Mouse (Mus musculus) adrenal gland, adult 10 weeks (tissue): ENCODE measurements around the gene Gp1bb. TPM values are rescaled to one million over a fixed set of nuclear protein-coding genes. Genes with fewer than 3 reads are reported as not detected.

Experiments
- polyA plus RNA-seq: library from polyadenylated mRNA; stranded (reverse); fragments of 350-450 nt; fragmentation: Illumina TruSeq; extraction: RNeasy Lipid Tissue Mini Kit (QIAGEN cat#74804); gene quantifications from one replicate; pipeline ENCODE4 v1.2.3, GENCODE M21; 2014; ENCODE audit warnings: low read depth, low replicate concordance

The Gp1bb gene
- polyA plus RNA-seq: not detected

DNA sequence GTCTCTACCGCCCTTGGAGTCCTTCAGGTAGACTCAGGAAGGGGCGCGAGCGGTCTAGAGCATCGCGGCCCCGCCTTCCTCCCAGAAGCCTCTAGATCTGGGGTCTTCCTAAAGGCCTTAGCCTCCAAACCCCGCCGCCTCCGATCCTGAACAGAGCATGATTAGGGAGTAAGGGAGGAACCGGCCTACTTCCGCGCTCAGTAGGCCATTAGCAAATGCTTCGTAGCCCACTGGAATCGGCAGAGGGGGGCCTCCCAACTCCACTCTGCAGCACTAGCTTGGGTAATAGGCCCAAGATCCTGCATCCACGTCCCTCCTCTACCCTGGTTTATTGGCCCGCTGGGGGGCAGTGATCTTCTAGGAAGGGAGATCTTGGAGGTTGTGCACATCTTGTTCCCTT lies at the start of gene Gp1bb:
TSS of gene Gp1bb (minus strand) at position 385 of the 400 bp plus-strand sequence.

DNA sequence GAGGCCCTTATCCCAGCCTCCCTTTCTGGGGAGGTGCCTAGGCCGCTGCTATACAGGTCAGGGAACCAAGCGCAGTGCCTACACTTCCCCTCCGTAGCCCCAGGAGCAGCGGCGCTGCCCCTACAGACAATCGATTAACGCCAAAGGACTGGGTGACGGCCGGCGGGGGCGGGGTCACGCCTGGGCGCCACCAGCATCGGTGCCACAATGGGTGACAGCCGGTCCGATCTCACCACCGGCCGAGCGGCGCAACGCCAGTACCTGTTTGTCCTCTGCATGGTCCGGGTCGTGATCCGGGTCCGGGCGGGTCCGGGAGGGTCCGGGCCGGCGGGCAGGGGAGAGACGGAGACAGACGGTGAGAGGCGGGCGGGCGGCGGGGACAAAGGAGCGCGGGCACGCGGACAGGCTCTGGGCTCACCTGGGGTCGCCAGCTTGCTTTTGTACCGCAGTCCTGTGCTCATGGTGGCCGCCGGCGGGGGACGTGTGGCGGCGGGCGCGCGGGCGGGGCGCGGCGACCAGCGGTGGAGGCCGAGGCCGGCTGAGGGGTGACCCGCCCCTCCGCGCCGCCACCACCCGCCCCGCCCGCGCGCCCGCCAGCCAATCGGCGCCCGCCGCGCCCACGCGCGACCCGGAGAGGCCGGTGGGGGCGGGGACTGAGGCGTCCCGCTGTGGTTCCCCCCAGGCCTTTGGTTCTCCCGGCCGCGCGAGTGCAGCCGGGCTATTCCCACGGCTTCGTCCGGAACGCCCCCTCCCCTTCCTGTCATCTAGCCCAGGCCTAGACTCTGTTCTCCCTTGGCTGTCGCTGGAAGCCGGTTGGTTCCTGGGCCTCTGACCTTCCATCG lies 7.4 kb upstream of the Gp1bb start, which contains the start of gene Sept5:
TSS of gene Sept5 (minus strand) at position 565 of the 842 bp plus-strand sequence.

GRCm38 (mm10) chr16:18626376-18626878 lies 4.2 kb upstream of the Gp1bb start, which contains the start of gene Gm49601:
Gene Gm49601, minus strand, starts transcription at chr16:18626427.

DNA sequence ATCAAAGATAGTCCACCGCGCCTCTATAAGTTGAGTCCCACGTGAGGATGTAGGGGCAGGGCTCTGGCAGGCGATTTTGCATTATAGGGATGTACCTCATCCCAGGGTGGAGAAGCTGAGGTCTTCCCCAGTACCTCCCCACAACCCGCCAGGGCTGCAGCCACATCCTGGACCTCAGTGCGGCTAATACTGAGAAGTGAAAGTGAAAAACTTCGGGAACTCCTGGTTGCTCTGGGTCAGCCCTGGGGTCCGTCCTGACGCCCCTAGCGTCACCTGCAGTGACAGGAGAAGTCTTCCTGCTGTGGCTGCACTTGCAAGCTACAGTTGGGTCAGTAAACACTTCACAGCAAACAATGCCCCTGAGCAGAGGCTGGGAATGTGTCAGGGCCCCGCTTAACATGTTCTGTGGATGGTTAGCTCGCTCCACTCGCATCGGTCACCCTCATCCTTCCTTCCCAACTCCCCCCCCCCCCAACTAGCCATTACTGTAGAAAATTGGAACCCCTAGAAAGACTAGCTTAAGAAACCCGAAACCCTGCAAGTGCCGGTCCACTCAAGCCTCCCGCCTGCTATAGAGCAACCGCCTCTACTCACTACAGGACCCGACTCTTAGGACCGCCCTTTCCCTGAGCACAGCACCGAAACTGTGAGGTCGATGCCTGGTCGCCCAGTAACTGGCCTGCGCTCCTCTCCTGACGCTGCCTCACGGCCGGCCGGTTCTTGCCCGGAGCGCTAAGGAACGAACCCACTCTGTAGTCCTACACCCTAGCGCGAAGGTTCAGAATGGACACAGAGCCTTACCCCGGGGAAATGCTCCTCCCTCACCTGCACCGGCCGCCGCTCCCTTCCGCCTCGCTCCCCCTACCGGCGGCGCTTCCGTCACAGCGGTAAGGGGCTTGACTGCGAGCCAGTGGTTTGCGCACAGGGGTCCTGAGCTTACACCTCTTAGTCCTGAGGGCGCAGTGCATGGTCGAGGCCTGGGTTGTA lies 32.1 kb downstream of the Gp1bb start, which contains the start of gene Tbx1:
TSS of gene Tbx1 (minus strand) at position 868 of the 987 bp plus-strand sequence.

Other genes with a start within 250 kb of the Gp1bb start
- 7.4 TPM for gene Txnrd2, start 196.0 kb downstream of the Gp1bb start, polyA plus RNA-seq
- gene Comt, start 195.6 kb downstream of the Gp1bb start, polyA plus RNA-seq: 23.1 TPM
- 0.41 TPM for gene Gnb1l, start 123.7 kb downstream of the Gp1bb start, polyA plus RNA-seq
- gene Rtl10, start 123.5 kb downstream of the Gp1bb start, polyA plus RNA-seq: not detected
- gene Tbx1, start 31.7 kb downstream of the Gp1bb start, polyA plus RNA-seq: not detected
- gene Gm49601, start 4.0 kb upstream of the Gp1bb start, polyA plus RNA-seq: not detected
- gene Sept5, start 7.6 kb upstream of the Gp1bb start, polyA plus RNA-seq: 0.99 TPM
- gene Cldn5, start 154.4 kb upstream of the Gp1bb start, polyA plus RNA-seq: 0.41 TPM
- gene Ufd1, start 189.4 kb upstream of the Gp1bb start, polyA plus RNA-seq: 116 TPM
- gene Cdc45, start 189.6 kb upstream of the Gp1bb start, polyA plus RNA-seq: 4.4 TPM
- 5.2 TPM for gene 2510002D24Rik, start 214.2 kb upstream of the Gp1bb start, polyA plus RNA-seq
- gene Gm28539, start 214.2 kb upstream of the Gp1bb start, polyA plus RNA-seq: not detected